Mouse (Mus musculus) embryonic fibroblast, embryonic 13.5 days (primary cell): ENCODE measurements around the gene 1810010H24Rik. TPM values are rescaled to one million over a fixed set of nuclear protein-coding genes. Genes with fewer than 3 reads are reported as not detected.

Source experiments
- H3K27ac ChIP-seq: 2 replicates; pipeline ENCODE4 v1.5.1; 2012; ENCODE audit warnings: low read length, control low read depth, inconsistent platforms; ENCODE audit not compliant: insufficient read depth
- H3K4me1 ChIP-seq: 2 replicates; pipeline ENCODE4 v1.6.1; 2011; ENCODE audit warnings: low read length; ENCODE audit not compliant: control insufficient read depth, insufficient read depth
- H3K4me3 ChIP-seq: 2 replicates; pipeline ENCODE4 v1.5.1; 2011; ENCODE audit warnings: mild to moderate bottlenecking, control low read depth, low read length; ENCODE audit not compliant: insufficient read depth
- CTCF ChIP-seq: IDR thresholded peaks from 2 replicates; pipeline ENCODE4 v1.5.1; 2011; ENCODE audit warnings: mild to moderate bottlenecking, control low read depth, low read length, moderate library complexity, borderline replicate concordance; ENCODE audit not compliant: insufficient read depth
- POLR2A ChIP-seq: IDR thresholded peaks from 2 replicates; pipeline ENCODE4 v1.6.1; 2011; ENCODE audit warnings: low read depth, mild to moderate bottlenecking, control low read depth, low read length, moderate library complexity
- polyA plus RNA-seq: library from polyadenylated mRNA; stranded (reverse); fragments of >200 nt; gene quantifications from 2 replicates; pipeline ENCODE4 v1.2.4, GENCODE M21; 2011; ENCODE audit warnings: low read depth; ENCODE audit not compliant: missing spikeins, insufficient read length

The 1810010H24Rik gene
- polyA plus RNA-seq, 1 experiment: 1.4 TPM

DNA sequence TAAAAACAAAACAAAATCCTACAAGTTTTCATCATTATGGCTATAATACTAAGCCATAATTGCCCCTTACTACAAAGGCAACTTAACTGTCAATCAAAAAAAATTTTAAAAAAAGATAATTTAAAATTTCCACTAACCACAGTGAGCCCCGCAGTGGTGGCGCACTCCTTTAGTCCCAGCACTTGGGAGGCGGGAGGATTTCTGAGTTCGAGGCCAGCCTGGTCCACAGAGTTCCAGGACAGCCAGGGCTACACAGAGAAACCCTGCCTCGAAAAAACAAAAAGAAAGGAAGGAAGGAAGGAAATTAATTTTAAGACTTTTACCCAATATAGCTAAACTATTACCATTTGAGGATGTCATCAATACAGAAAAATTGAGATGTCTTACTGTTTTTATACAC is 27.5 kb upstream of the 1810010H24Rik start:
- peaks cover 2% of the 10 kb centered on the region; the same call in 1 of the 2 replicates for H3K4me1 ChIP-seq
- H3K4me3 ChIP-seq: peak overlapping the region; percentile 68
- H3K27ac ChIP-seq: no peak overlapping the region
- TF ChIP-seq POLR2A (no peak), CTCF (no peak)

DNA sequence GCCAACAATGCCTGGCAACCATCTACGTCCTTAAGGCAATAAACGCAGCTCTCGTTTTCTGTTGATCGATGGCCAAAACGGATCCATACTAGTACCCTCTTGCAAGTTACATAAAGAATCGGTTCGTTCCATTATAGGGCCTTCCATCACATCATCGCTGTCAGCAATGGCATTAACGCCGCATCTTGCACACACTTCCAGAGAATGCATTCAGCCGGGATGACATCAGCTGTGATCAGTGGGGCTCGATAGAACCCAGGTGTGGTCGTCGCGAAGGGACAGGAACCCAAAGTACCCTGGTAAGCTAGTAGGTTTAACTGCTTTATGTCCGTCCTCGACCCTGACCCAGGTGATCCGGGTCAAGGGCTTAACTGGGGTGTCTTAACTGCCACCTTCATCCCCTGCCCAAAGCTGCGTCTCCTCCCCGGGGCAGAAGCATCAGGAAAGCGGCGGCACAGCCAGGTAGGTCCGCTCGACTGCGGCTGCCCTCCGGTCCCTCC is 26.8 kb upstream of the 1810010H24Rik start:
- H3K27ac ChIP-seq: peak overlapping the region; percentile 19
- TF ChIP-seq POLR2A (no peak; the same call in 1 of the 2 replicates), CTCF (no peak)
- peaks cover 2% of the 10 kb centered on the region; the same call in 1 of the 2 replicates for H3K4me1 ChIP-seq
- peak overlapping the region; percentile 68 for H3K4me3 ChIP-seq

DNA sequence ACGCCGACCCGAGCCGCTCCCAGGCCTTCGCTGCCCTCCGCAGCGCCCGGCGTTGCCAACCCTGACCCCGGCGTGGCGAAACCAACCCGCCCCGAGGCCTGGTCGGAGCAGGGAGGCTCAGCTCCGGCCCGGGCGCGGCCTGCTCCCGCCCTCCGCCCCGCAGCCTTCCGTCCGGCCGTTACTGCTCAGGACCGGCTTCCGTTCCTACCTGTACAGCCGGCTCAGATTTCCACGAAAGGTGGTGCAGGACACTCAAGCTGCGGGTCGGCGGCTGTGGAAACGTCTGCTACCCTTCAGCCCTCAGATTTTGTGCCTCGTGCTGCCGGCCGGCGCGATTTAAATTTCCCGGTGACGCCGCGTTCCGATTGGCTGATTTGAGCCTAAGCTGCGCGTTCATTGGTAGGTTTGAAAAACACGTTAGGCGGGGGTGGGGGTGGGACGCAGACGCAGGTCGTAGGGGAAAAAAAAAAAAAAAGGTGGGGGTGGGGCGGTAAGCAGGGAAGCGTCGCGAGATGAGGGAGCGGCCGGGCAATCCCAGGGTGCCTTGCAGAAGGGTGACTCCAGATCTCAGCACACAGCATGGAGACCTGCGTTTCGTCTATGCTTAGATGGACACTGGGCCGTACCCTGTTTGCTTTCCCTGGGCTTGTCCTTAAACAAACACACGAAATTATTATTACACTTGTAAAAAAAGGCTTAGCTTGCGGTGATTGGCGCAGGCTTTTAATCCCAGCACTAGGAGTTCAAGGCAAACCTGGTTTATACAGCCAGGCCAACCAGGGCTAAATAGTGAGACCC is 26.1 kb upstream of the 1810010H24Rik start, which contains the start of gene Kpna2:
TSS of gene Kpna2 (minus strand) at position 391 of the 798 bp plus-strand sequence.
- TF ChIP-seq POLR2A: peak; percentile 98
- TF ChIP-seq CTCF: no peak
- H3K27ac ChIP-seq: peak within 1 kb of the TSS; percentile 19
- peak within 1 kb of the TSS; percentile 68 for H3K4me3 ChIP-seq
- H3K4me1 ChIP-seq: peaks cover 2% of the 10 kb centered on the region; the same call in 1 of the 2 replicates

DNA sequence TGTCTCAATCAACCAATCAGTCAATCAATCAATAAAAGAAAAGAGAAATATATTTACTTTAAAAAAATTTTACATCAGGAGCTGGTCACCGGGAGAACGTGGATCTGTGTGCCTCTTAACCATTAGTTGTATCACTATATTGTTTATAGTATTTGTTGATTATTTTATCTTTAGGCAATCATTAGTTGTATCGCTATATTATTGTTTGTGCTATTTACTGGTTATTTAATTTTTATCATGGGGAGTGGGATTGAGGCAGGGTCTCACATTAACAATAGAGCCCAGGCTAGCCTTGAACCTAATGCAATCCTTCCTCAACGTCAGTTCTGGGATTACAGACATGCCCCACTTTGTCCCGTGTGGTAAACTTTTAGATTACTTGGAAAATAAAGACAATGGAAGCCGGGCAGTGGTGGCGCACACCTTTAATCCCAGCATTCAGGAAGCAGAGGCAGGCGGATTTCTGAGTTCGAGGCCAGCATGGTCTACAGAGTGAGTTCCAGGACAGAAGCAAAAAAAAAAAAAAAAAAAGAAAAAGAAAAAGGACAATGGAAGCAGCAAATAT is 25.4 kb upstream of the 1810010H24Rik start:
- no peak for TF ChIP-seq POLR2A
- Histone ChIP-seq H3K27ac (no peak overlapping the region), H3K4me3 (peak overlapping the region; percentile 32), H3K4me1 (peaks cover 2% of the 10 kb centered on the region; the same call in 1 of the 2 replicates)

DNA sequence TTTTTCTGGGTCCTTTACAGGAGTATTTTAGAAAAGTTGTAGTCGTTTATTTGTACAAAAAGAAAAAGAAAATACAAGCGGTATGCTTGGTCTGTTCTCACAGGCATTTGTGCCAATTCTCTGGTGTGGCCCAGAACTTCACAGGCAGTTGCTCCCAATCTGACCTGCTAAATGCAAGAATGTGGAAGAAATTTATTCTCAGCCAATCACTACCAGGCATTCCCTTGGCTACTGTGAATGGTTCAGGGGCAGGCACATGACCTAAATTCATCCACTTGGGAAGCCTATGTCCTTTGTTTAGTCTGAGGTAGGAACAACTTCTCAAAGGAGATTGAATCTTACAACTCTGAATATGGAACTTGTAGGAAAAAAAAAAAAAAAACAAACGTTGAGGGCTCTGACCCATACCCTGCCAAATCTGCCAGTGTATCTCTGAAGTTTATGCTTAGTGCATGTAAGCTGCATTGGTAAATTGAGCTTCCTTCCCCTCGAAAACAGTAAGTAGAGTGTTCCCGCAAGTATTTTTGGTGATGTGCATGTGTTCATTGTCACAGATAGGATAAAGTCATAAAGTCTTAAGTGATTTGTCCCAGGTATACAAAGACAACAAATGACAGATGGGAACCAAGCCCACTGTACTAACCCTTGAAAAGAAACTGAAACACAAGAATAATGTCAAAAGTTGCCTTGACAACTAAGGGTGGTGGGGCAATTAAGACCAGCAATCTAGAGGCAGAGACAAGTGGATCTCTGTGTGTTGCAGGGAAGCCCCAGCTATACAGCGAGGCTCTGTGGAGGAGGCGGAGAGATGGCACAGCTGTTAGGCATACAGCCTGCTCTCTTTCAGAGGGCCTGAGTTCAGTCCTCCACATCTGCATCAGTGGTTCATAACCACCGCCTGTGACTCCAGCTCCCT is 23.5 kb upstream of the 1810010H24Rik start:
- H3K4me1 ChIP-seq: peaks cover 1% of the 10 kb centered on the region; the same call in 1 of the 2 replicates
- no peak overlapping the region for H3K27ac ChIP-seq
- H3K4me3 ChIP-seq: no peak overlapping the region
- no peak for TF ChIP-seq POLR2A

DNA sequence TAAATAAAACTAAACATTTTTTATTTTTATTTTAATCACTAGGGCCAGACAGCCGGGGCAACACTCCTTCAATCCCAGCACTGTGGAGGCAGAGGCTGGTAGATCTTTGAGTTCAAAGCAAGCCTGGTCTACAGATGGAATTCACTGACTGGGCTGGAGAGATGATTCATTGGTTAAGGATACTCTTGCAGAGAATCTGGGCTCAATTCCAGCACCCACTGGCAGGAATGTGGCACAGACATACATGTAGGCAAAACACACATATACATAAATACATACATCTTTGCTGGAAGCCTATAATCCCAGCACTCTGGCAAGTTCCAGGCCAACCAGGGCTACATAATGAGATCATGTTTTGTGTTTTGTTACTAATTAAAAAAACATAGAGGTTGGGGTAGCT is 19.9 kb upstream of the 1810010H24Rik start:
- Histone ChIP-seq H3K4me3 (no peak overlapping the region), H3K4me1 (no peaks in the 10 kb centered on the region), H3K27ac (no peak overlapping the region)
- TF ChIP-seq POLR2A (no peak), CTCF (no peak)

DNA sequence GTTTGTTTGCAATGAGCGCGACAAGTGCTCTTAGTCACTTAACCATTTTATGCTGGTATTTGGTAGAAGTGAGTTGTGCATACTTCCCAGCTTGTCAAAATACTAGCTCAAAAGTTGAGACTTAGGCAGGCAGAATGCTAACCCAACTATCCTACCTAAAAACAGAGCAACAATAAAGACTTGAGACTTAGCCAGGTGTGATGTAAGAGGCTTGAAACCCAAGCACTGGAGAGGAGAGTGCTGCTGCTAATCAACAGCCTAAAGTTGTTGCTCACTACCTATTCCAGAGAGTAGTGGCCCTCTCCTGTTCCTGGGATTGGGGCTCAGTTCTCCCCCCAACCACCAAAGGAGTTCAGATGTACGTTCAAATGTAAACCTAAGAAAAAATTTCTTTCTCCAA is 15.0 kb upstream of the 1810010H24Rik start:
- Histone ChIP-seq H3K27ac (no peak overlapping the region), H3K4me1 (peaks cover 3% of the 10 kb centered on the region; the same call in 1 of the 2 replicates), H3K4me3 (no peak overlapping the region)
- TF ChIP-seq POLR2A (no peak), CTCF (no peak)

DNA sequence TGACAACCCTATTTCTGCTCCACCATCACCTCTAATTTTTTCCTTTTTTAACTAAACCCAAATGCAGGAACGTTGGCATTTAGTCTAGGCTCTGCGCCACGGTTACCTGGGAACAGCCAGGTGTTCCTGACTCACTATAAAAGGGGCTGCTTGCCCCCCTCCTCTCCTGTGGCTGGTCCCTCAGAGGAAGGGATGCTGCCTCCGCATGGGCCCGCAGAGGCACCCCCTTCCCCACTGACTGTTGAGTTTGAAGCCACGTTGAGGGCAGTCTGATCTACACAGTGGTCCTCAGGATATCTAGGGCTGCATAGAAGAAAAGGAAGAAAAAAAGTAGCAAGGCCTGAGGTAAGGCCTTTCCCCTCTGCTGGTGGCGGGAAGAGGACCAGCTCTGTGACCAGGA is 14.3 kb upstream of the 1810010H24Rik start:
- H3K4me3 ChIP-seq: no peak overlapping the region

DNA sequence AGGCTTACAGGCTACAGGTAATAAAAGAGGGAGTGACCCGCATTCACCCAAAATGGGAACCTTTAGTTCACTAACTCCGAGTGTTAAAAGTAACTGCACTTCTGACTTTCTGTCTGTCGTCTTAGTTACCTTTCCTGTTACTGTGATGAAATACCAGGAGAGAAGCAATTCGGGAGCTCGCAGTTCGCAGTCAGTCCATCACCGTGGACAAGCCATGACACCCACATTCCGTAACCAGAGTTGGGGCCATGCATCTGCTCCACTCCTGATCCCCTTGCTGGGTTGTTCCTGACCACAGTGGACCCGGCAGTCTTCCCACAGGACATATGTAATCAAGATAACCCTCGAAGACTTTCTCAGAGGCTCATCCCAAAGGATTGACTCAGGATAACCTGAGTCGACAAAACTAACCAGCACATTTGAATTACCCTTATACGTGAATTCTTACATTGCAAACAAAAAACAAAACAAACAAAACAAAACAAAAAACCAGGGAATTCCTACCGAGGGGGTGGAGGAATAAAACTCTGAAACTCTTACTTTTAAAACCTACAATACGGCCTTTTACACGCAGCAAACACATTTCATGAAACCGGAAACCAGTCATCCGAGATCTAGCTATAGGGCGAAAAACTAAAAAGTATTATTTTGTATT is 13.7 kb upstream of the 1810010H24Rik start:
- peak overlapping the region; percentile 92 for H3K27ac ChIP-seq
- peaks cover 3% of the 10 kb centered on the region; the same call in 1 of the 2 replicates for H3K4me1 ChIP-seq
- peak overlapping the region; percentile 69 for H3K4me3 ChIP-seq
- TF ChIP-seq POLR2A: no peak; the same call in 1 of the 2 replicates
- no peak for TF ChIP-seq CTCF

More for the DNA sequence above, 14.3 kb upstream of the 1810010H24Rik start:
- no peak overlapping the region for H3K27ac ChIP-seq
- no peak for TF ChIP-seq POLR2A
- TF ChIP-seq CTCF: no peak
- peaks cover 3% of the 10 kb centered on the region; the same call in 1 of the 2 replicates for H3K4me1 ChIP-seq
